Mouse (Mus musculus) embryonic fibroblast, embryonic 13.5 days (primary cell): ENCODE results near the gene Klf9.

Experiments used
- CTCF ChIP-seq: IDR thresholded peaks from 2 replicates; pipeline ENCODE4 v1.5.1; 2011; ENCODE audit warnings: mild to moderate bottlenecking, control low read depth, low read length, moderate library complexity, borderline replicate concordance; ENCODE audit not compliant: insufficient read depth
- POLR2A ChIP-seq: IDR thresholded peaks from 2 replicates; pipeline ENCODE4 v1.6.1; 2011; ENCODE audit warnings: low read depth, mild to moderate bottlenecking, control low read depth, low read length, moderate library complexity

- TF ChIP-seq CTCF = no peak
- no peak for TF ChIP-seq POLR2A
Observed at GRCm38 (mm10) chr19:23214326-23214725, 73.3 kb downstream of the Klf9 start.
